Mouse (Mus musculus) liver, adult 2 months (tissue): Measurements from ENCODE around the gene Pex7. TPM values are rescaled to one million over a fixed set of nuclear protein-coding genes. Genes with fewer than 3 reads are reported as not detected.
"Not testable (repeated sequence)": the region's sequence is repeated elsewhere in the genome, so short reads cannot be mapped to it uniquely, and the experiment has no call there.

Experiments used
- DNase-seq: peaks from one replicate; pipeline ENCODE4 v3.0.0-alpha.2; 2011; ENCODE audit warnings: low read depth, low spot score; ENCODE audit errors: extremely low read depth
- H3K27ac ChIP-seq: fragments of 200-500 bp; replicated peaks from 2 replicates; pipeline ENCODE4 v1.5.1; 2012; ENCODE audit warnings: low read depth, mild to moderate bottlenecking, control low read depth, inconsistent platforms, low read length; ENCODE audit not compliant: insufficient read depth
- H3K27me3 ChIP-seq: fragments of 200-500 bp; 2 replicates; pipeline ENCODE4 v1.6.1; 2012; ENCODE audit warnings: mild to moderate bottlenecking, moderate library complexity, low read length, inconsistent platforms; ENCODE audit not compliant: control insufficient read depth, insufficient read depth
- H3K36me3 ChIP-seq: fragments of 200-500 bp; 2 replicates; pipeline ENCODE4 v1.6.1; 2012; ENCODE audit warnings: low read length, inconsistent platforms; ENCODE audit not compliant: control insufficient read depth, insufficient read depth
- H3K4me1 ChIP-seq: fragments of 200-500 bp; 2 replicates; pipeline ENCODE4 v1.6.1; 2011; ENCODE audit warnings: low read length; ENCODE audit not compliant: control insufficient read depth, insufficient read depth
- H3K4me3 ChIP-seq: fragments of 200-500 bp; 2 replicates; pipeline ENCODE4 v1.5.1; 2011; ENCODE audit warnings: low read depth, mild to moderate bottlenecking, control low read depth, low read length, moderate library complexity; ENCODE audit not compliant: insufficient read depth
- H3K79me2 ChIP-seq: fragments of 200-500 bp; 2 replicates; pipeline ENCODE4 v1.6.1; 2012; ENCODE audit warnings: inconsistent platforms, mild to moderate bottlenecking, low read length, moderate library complexity; ENCODE audit not compliant: control insufficient read depth, insufficient read depth
- H3K9ac ChIP-seq: fragments of 200-500 bp; 2 replicates; pipeline ENCODE4 v1.6.1; 2012; ENCODE audit warnings: low read depth, mild to moderate bottlenecking, control low read depth, inconsistent platforms, low read length
- CTCF ChIP-seq: fragments of 200-500 bp; IDR thresholded peaks from 2 replicates; pipeline ENCODE4 v1.5.1; 2011; ENCODE audit warnings: low read depth, low read length, control low read depth
- POLR2A ChIP-seq: fragments of 200-500 bp; IDR thresholded peaks from 2 replicates; pipeline ENCODE4 v1.6.1; 2011; ENCODE audit warnings: low read length, control low read depth; ENCODE audit not compliant: insufficient read depth; ENCODE audit errors: extremely low read depth
- WGBS: fragments of 180-500 bp; shearing (Covaris S2); methylation state at CpG from one replicate; pipeline ENCODE4 v1.1.7; 2018; 5-methylcytosine and 5-hydroxymethylcytosine counted together
- polyA plus RNA-seq: library from polyadenylated mRNA; depleted of rRNA; stranded (reverse); fragments of >200 nt; gene quantifications from 2 replicates; pipeline ENCODE4 v1.2.3, GENCODE M21; 2012
- total RNA-seq: library from RNA; depleted of rRNA; stranded (reverse); fragments of >200 nt; gene quantifications from 2 replicates; pipeline ENCODE4 v1.2.3, GENCODE M21; 2014

Pex7 gene
- total and polyA plus RNA-seq, 2 experiments: 114 to 118 TPM

DNA sequence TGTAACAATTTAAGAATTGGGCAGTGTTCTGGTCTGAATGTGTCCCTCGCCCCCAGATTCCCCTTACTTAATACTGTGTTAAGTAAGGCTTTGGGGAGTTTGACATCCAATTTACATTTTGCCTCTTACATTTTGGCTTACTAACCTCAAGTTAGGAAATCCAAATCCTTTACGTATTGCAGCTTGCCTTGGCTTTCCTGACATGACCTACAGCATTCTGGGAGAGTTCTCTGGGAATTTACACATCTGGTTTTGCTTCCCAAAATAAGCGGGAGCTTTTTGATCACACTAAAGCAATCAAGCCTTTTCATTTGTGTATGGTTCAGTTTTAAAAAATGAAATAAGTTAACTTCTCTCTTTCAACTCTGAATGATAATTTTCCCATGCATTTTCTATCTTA is 25.5 kb upstream of the Pex7 start:
- WGBS: 36% methylated on average over 3 of the region's 3 CpGs
- DNase-seq: no peak
- peaks cover 8% of the 10 kb centered on the region for H3K4me1 ChIP-seq
- H3K79me2 ChIP-seq: peaks cover 7% of the 10 kb centered on the region; the same call in 1 of the 2 replicates
- no peaks in the 10 kb centered on the region for H3K36me3 ChIP-seq
- H3K27ac ChIP-seq: no peak overlapping the region
- no peak overlapping the region for H3K9ac ChIP-seq
- TF ChIP-seq POLR2A (no peak), CTCF (no peak)
- H3K27me3 ChIP-seq: no peaks in the 10 kb centered on the region
- H3K4me3 ChIP-seq: no peak overlapping the region

- H3K27ac ChIP-seq: no peak overlapping the region
- 69% methylated on average over 1 of the region's 1 CpGs for WGBS
- no peaks in the 10 kb centered on the region for H3K27me3 ChIP-seq
- H3K79me2 ChIP-seq: no peaks in the 10 kb centered on the region
- TF ChIP-seq CTCF (no peak), POLR2A (no peak)
- no peaks in the 10 kb centered on the region for H3K36me3 ChIP-seq
- no peaks in the 10 kb centered on the region for H3K4me1 ChIP-seq
- H3K9ac ChIP-seq: no peak overlapping the region
- no peak overlapping the region for H3K4me3 ChIP-seq
- no peak for DNase-seq
Observed at GRCm38 (mm10) chr10:19928205-19928604, 20.7 kb upstream of the Pex7 start.

DNA sequence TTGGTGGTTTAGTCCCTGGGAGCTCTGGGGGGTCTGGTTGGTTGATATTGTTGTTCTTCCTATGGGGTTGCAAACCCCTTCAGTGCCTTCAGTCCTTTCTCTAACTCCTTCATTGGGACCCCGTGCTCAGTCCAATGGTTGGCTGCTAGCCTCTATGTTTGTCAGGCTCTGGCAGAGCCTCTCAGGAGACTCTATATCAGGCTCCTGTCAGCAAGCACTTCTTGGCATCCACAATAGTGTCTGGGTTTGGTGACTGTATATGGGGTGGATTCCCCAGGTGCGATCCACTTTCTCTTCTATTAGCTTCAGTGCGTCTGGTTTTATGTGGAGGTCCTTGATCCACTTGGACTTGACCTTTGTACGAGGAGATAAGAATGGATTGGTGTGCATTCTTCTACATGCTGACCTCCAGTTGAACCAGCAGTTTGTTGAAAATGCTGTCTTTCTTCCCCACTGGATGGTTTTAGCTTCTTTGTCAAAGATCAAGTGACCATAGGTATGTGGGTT is 19.0 kb upstream of the Pex7 start:
- not testable (repeated sequence) for H3K9ac ChIP-seq, H3K36me3 ChIP-seq, H3K27ac ChIP-seq, DNase-seq, H3K79me2 ChIP-seq, H3K27me3 ChIP-seq, H3K4me3 ChIP-seq, H3K4me1 ChIP-seq
- 61% methylated on average over 4 of the region's 4 CpGs for WGBS

DNA sequence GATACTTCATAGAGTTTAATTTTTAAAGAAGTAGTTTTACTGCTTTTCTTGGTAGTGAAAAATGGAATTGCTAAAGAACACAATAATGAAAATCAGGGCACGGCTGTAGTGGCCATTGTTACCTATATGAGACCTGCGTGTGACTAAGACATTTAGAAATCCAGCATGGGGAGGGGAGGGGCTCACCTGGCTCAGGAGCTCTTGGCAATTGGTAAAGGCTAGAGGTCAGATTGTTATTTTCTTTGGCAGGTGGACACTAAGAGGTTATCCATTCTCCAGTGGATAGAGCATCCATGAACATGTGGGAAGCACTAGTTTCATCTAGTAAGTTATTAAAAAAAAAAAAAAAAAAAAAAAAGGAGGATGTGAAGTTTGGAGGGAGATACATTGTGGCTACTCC is 16.8 kb upstream of the Pex7 start:
- DNase-seq: peak; percentile 70
- TF ChIP-seq POLR2A (no peak), CTCF (no peak)
- Histone ChIP-seq H3K27ac (no peak overlapping the region), H3K36me3 (no peaks in the 10 kb centered on the region), H3K27me3 (no peaks in the 10 kb centered on the region), H3K79me2 (no peaks in the 10 kb centered on the region), H3K9ac (no peak overlapping the region), H3K4me3 (no peak overlapping the region), H3K4me1 (no peaks in the 10 kb centered on the region)
- WGBS: 39% methylated on average over 2 of the region's 2 CpGs

GRCm38 (mm10) chr10:19922410-19922809 is 14.9 kb upstream of the Pex7 start:
- TF ChIP-seq CTCF (no peak), POLR2A (no peak)
- no peaks in the 10 kb centered on the region for H3K4me1 ChIP-seq
- DNase-seq: no peak
- no peak overlapping the region for H3K4me3 ChIP-seq
- H3K36me3 ChIP-seq: no peaks in the 10 kb centered on the region
- H3K27ac ChIP-seq: no peak overlapping the region
- H3K79me2 ChIP-seq: no peaks in the 10 kb centered on the region
- H3K9ac ChIP-seq: no peak overlapping the region
- no peaks in the 10 kb centered on the region for H3K27me3 ChIP-seq
- 33% methylated on average over 4 of the region's 4 CpGs for WGBS

GRCm38 (mm10) chr10:19915301-19915700 is 7.8 kb upstream of the Pex7 start:
- H3K27ac ChIP-seq: no peak overlapping the region
- no peak overlapping the region for H3K9ac ChIP-seq
- TF ChIP-seq POLR2A (no peak), CTCF (peak; percentile 88)
- H3K27me3 ChIP-seq: no peaks in the 10 kb centered on the region
- H3K79me2 ChIP-seq: no peaks in the 10 kb centered on the region
- H3K36me3 ChIP-seq: no peaks in the 10 kb centered on the region
- WGBS: 30% methylated on average over 1 of the region's 1 CpGs
- DNase-seq: peak; percentile 94
- H3K4me3 ChIP-seq: no peak overlapping the region
- H3K4me1 ChIP-seq: no peaks in the 10 kb centered on the region; the same call in 1 of the 2 replicates
